Mouse (Mus musculus) adrenal gland, postnatal 10 days (tissue): ENCODE measurements at regions not wholly inside any gene's neighbourhood (a gene's known extent, or its start where the extent isn't known, plus 50 kb on each side); places are given as distances from the start of the nearest gene placed in this dataset.

Source experiments
- DNase-seq: peaks from one replicate; pipeline ENCODE4 v3.0.0; 2021; ENCODE audit warnings: mixed read lengths

GRCm38 (mm10) chr9:94467846-94468245, 70.0 kb downstream of the 1190002N15Rik start:
- no peak for DNase-seq

GRCm38 (mm10) chr9:94456085-94456531, 81.8 kb downstream of the 1190002N15Rik start:
- peak; percentile 65 for DNase-seq

- DNase-seq = no peak
These were observed 82.4 kb downstream of the 1190002N15Rik start for GRCm38 (mm10) chr9:94455466-94455865.

GRCm38 (mm10) chr9:94449911-94450310, 88.0 kb downstream of the 1190002N15Rik start:
- no peak for DNase-seq

GRCm38 (mm10) chr9:94446182-94446763, 91.6 kb downstream of the 1190002N15Rik start:
- no peak for DNase-seq

GRCm38 (mm10) chr9:94444140-94444789, 93.6 kb downstream of the 1190002N15Rik start:
- no peak for DNase-seq

- DNase-seq = no peak
These were observed 96.5 kb downstream of the 1190002N15Rik start for GRCm38 (mm10) chr9:94441393-94441792.

GRCm38 (mm10) chr9:94433468-94433867, 104.4 kb downstream of the 1190002N15Rik start:
- no peak for DNase-seq

GRCm38 (mm10) chr9:94432144-94432747, 105.6 kb downstream of the 1190002N15Rik start:
- no peak for DNase-seq

- no peak for DNase-seq
These were observed 106.3 kb downstream of the 1190002N15Rik start for GRCm38 (mm10) chr9:94431540-94431939.

- DNase-seq = peak; percentile 3
These were observed 106.9 kb downstream of the 1190002N15Rik start for GRCm38 (mm10) chr9:94430996-94431395.

GRCm38 (mm10) chr9:94426740-94427139, 111.1 kb downstream of the 1190002N15Rik start:
- DNase-seq = no peak

- no peak for DNase-seq
These were observed 112.1 kb downstream of the 1190002N15Rik start for GRCm38 (mm10) chr9:94425804-94426203.

GRCm38 (mm10) chr9:94424438-94425135, 113.3 kb downstream of the 1190002N15Rik start:
- no peak for DNase-seq

GRCm38 (mm10) chr9:94410546-94410945, 127.3 kb downstream of the 1190002N15Rik start:
- no peak for DNase-seq

GRCm38 (mm10) chr9:94410042-94410441, 127.8 kb downstream of the 1190002N15Rik start:
- no peak for DNase-seq

- no peak for DNase-seq
These were observed 129.1 kb downstream of the 1190002N15Rik start for GRCm38 (mm10) chr9:94408635-94409323.

GRCm38 (mm10) chr9:94407671-94408070, 130.2 kb downstream of the 1190002N15Rik start:
- DNase-seq = no peak

- no peak for DNase-seq
These were observed 133.3 kb downstream of the 1190002N15Rik start for GRCm38 (mm10) chr9:94404551-94404950.

- no peak for DNase-seq
These were observed 137.3 kb downstream of the 1190002N15Rik start for GRCm38 (mm10) chr9:94400596-94400995.

- no peak for DNase-seq
These were observed 142.7 kb downstream of the 1190002N15Rik start for GRCm38 (mm10) chr9:94395215-94395614.

- no peak for DNase-seq
These were observed 151.7 kb downstream of the 1190002N15Rik start for GRCm38 (mm10) chr9:94386190-94386589.
